Mouse (Mus musculus): Measurements from ENCODE around the gene Olfr1220. TPM values are rescaled to one million over a fixed set of nuclear protein-coding genes. Genes with fewer than 3 reads are reported as not detected.

Olfr1220 gene
- not detected in 2 replicates for polyA plus RNA-seq (2014; fragmentation: Nextera tagmentation; extraction: Ambion mirVana)

DNA sequence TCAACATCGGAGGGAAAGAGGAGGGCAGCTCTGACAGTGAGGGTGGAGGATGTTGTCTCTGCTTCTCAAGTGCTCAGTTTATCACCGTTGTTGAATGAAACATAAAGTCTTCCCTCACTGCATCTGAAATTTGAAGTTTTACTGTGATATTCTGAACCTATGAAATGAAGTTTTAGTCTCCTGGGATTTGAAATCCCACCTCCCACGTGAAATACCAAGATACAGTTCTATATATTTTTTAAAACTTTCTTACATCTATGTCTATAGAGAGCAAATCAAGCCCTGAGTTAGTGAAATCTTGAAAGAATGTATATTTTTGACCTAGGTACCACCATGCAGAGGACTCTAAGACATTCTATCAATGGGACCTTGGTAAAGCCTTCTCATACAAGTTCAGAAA lies at the start of gene Olfr1220:
Gene Olfr1220 (minus strand): TSS at position 101 of the 400 bp plus-strand sequence.
- TF ChIP-seq CTCF (IDR thresholded peaks at IDR 0.05; ENCODE audit: low read depth): no peak
- DNase-seq (no peak), ATAC-seq (ENCODE audit: insufficient read depth) (no peak)
- Histone ChIP-seq H3K27ac (ENCODE audit: low read depth) (no peak within 1 kb of the TSS), H3K27me3 (ENCODE audit: insufficient read depth, low read length) (no peaks in the 10 kb centered on the region), H3K4me3 (ENCODE audit: low read depth, low read length) (no peak within 1 kb of the TSS), H3K9ac (no peak within 1 kb of the TSS), H3K4me1 (ENCODE audit: insufficient read depth) (no peaks in the 10 kb centered on the region), H3K36me3 (ENCODE audit: insufficient read depth) (no peaks in the 10 kb centered on the region), H3K9me3 (ENCODE audit: low read depth, low read length) (no peaks in the 10 kb centered on the region), H3K4me2 (no peak within 1 kb of the TSS)
- WGBS: 76% methylated on average over 3 of the region's 3 CpGs

DNA sequence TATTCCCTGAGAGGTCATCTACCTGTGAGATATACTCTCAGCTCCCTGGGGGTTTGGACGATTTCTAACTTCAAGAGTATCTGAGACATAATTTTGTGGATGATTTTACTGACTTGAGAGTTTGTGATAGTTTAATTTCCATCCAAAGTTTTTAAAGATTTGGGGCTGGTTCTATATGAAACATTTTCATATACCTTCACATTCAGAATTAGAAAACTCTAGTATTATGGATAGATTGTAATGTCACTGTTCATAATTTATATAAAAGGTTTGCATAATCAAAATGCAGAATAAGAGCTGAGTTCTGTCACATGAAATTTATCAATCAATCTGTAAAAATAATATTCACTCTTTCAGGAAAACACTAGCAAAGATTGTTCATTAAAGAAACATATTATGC lies 44.8 kb upstream of the Olfr1220 start, which contains the start of gene Olfr1223:
Gene Olfr1223 (minus strand): TSS at position 101 of the 400 bp plus-strand sequence.
- Histone ChIP-seq H3K4me3 (ENCODE audit: low read depth, low read length) (no peak within 1 kb of the TSS), H3K9ac (no peak within 1 kb of the TSS), H3K27me3 (ENCODE audit: insufficient read depth, low read length) (no peaks in the 10 kb centered on the region), H3K36me3 (ENCODE audit: insufficient read depth) (no peaks in the 10 kb centered on the region), H3K27ac (ENCODE audit: low read depth) (no peak within 1 kb of the TSS), H3K4me1 (ENCODE audit: insufficient read depth) (no peaks in the 10 kb centered on the region), H3K9me3 (ENCODE audit: low read depth, low read length) (no peaks in the 10 kb centered on the region), H3K4me2 (no peak within 1 kb of the TSS)
- no peak for ATAC-seq (ENCODE audit: insufficient read depth)
- TF ChIP-seq CTCF (IDR thresholded peaks at IDR 0.05; ENCODE audit: low read depth): no peak
- 67% methylated on average over 1 of the region's 1 CpGs for WGBS
- DNase-seq: no peak

- H3K9me3 ChIP-seq (ENCODE audit: low read depth, low read length): no peaks in the 10 kb centered on the region
- H3K36me3 ChIP-seq (ENCODE audit: insufficient read depth): no peaks in the 10 kb centered on the region
- no peak for TF ChIP-seq CTCF (IDR thresholded peaks at IDR 0.05; ENCODE audit: low read depth)
- H3K27ac ChIP-seq (ENCODE audit: low read depth): no peak within 1 kb of the TSS
- ATAC-seq (ENCODE audit: insufficient read depth) (no peak), DNase-seq (no peak)
- no peak within 1 kb of the TSS for H3K4me3 ChIP-seq (ENCODE audit: low read depth, low read length)
- no peak within 1 kb of the TSS for H3K9ac ChIP-seq
- H3K27me3 ChIP-seq (ENCODE audit: insufficient read depth, low read length): no peaks in the 10 kb centered on the region
- H3K4me1 ChIP-seq (ENCODE audit: insufficient read depth): no peaks in the 10 kb centered on the region
- no peak within 1 kb of the TSS for H3K4me2 ChIP-seq
- 40% methylated on average over 3 of the region's 3 CpGs for WGBS
Measured at GRCm38 (mm10) chr2:89132954-89133353, 26.3 kb upstream of the Olfr1220 start, which contains the start of gene Olfr1222. TSS of gene Olfr1222 (minus strand) at chr2:89133054.

DNA sequence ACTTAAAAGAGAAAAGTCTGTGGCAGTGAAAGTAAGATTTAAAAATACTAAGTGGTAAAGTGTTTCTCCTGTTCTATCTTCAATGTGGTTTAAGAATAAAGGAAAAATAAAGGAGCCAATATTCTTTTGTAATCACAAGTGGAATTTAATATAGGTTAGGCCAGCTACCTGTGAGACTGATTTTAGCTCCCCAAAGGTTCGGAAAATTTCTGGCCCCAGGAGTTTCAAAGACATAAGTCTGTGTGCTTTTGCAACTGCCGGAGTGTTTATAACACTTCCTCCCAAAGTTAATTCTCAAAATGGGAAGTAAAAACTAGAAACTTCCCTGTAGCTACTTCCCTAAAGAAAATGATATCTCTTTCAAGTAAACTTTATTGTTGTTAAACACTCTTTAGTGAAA lies 10.5 kb upstream of the Olfr1220 start, which contains the start of gene Olfr1221:
Gene Olfr1221 (minus strand): TSS at position 101 of the 400 bp plus-strand sequence.
- no peak for DNase-seq
- Histone ChIP-seq H3K4me1 (ENCODE audit: insufficient read depth) (no peaks in the 10 kb centered on the region), H3K4me2 (no peak within 1 kb of the TSS), H3K9ac (no peak within 1 kb of the TSS), H3K27me3 (ENCODE audit: insufficient read depth, low read length) (no peaks in the 10 kb centered on the region), H3K4me3 (ENCODE audit: low read depth, low read length) (no peak within 1 kb of the TSS), H3K36me3 (ENCODE audit: insufficient read depth) (no peaks in the 10 kb centered on the region), H3K9me3 (ENCODE audit: low read depth, low read length) (no peaks in the 10 kb centered on the region), H3K27ac (ENCODE audit: low read depth) (no peak within 1 kb of the TSS)
- ATAC-seq (ENCODE audit: insufficient read depth): no peak
- TF ChIP-seq CTCF (IDR thresholded peaks at IDR 0.05; ENCODE audit: low read depth): no peak
- WGBS: 71% methylated on average over 2 of the region's 2 CpGs

DNA sequence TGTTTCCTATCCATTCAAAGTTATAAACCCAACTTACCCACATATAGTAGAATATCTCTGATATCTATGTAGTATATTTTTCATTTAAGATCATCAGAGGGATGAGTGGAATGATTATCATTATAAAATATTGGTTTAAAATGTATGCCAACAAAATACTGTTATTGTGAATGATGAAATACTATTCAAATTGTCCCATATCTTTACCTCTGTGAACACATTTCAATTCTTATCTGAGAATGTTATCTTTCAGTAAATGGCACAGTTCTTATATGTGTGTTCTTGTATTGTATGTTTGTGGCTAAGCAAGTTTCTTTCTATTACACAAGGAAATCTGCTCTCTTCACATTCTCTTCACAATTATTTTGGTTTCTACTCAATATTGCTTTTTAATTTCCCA lies 984 bp downstream of the Olfr1220 start:
- no peaks in the 10 kb centered on the region for H3K27me3 ChIP-seq (ENCODE audit: insufficient read depth, low read length)
- ATAC-seq (ENCODE audit: insufficient read depth): no peak
- H3K27ac ChIP-seq (ENCODE audit: low read depth): no peak overlapping the region
- H3K9me3 ChIP-seq (ENCODE audit: low read depth, low read length): no peaks in the 10 kb centered on the region
- no peak overlapping the region for H3K4me2 ChIP-seq
- H3K4me3 ChIP-seq (ENCODE audit: low read depth, low read length): no peak overlapping the region
- TF ChIP-seq CTCF (IDR thresholded peaks at IDR 0.05; ENCODE audit: low read depth): no peak
- H3K4me1 ChIP-seq (ENCODE audit: insufficient read depth): no peaks in the 10 kb centered on the region
- DNase-seq: no peak
- H3K36me3 ChIP-seq (ENCODE audit: insufficient read depth): no peaks in the 10 kb centered on the region
- no peak overlapping the region for H3K9ac ChIP-seq

- Histone ChIP-seq H3K27me3 (ENCODE audit: insufficient read depth, low read length) (no peaks in the 10 kb centered on the region), H3K4me3 (ENCODE audit: low read depth, low read length) (no peak overlapping the region), H3K27ac (ENCODE audit: low read depth) (no peak overlapping the region), H3K9me3 (ENCODE audit: low read depth, low read length) (no peaks in the 10 kb centered on the region), H3K4me1 (ENCODE audit: insufficient read depth) (no peaks in the 10 kb centered on the region), H3K36me3 (ENCODE audit: insufficient read depth) (no peaks in the 10 kb centered on the region), H3K9ac (no peak overlapping the region), H3K4me2 (no peak overlapping the region)
- no peak for ATAC-seq (ENCODE audit: insufficient read depth)
- WGBS: 92% methylated on average over 1 of the region's 1 CpGs
- TF ChIP-seq CTCF (IDR thresholded peaks at IDR 0.05; ENCODE audit: low read depth): no peak
- no peak for DNase-seq
Measured at GRCm38 (mm10) chr2:89093848-89094247, 12.8 kb downstream of the Olfr1220 start.

DNA sequence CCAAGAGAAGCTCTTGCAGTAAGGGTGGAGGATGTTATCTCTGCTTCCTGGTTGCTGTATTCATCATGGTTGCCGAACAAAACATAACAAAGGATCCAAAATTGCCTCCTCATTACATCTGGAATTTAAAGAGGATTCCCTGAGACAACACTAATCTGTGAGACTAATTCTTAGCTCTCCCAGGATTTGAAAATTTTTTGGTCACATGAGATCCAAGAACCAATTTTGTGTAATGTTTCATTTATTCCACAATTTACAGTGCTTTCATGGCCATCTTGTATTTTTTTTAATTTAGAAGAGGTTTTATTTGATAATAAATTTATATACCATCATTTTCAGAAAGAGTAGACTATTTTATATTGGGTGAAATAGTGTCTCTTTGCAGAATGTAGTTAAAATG lies 23.2 kb downstream of the Olfr1220 start, which contains the start of gene Olfr1219:
Gene Olfr1219 (minus strand): TSS at position 101 of the 400 bp plus-strand sequence.
- DNase-seq: no peak
- Histone ChIP-seq H3K4me3 (ENCODE audit: low read depth, low read length) (no peak within 1 kb of the TSS), H3K9me3 (ENCODE audit: low read depth, low read length) (no peaks in the 10 kb centered on the region), H3K27ac (ENCODE audit: low read depth) (no peak within 1 kb of the TSS), H3K36me3 (ENCODE audit: insufficient read depth) (no peaks in the 10 kb centered on the region), H3K27me3 (ENCODE audit: insufficient read depth, low read length) (no peaks in the 10 kb centered on the region), H3K9ac (no peak within 1 kb of the TSS), H3K4me2 (no peak within 1 kb of the TSS), H3K4me1 (ENCODE audit: insufficient read depth) (no peaks in the 10 kb centered on the region)
- no peak for ATAC-seq (ENCODE audit: insufficient read depth)
- 56% methylated on average over 1 of the region's 1 CpGs for WGBS
- no peak for TF ChIP-seq CTCF (IDR thresholded peaks at IDR 0.05; ENCODE audit: low read depth)

GRCm38 (mm10) chr2:89081487-89081886 lies 25.1 kb downstream of the Olfr1220 start:
- H3K4me2 ChIP-seq: no peak overlapping the region
- DNase-seq: no peak
- no peak overlapping the region for H3K27ac ChIP-seq (ENCODE audit: low read depth)
- TF ChIP-seq CTCF (IDR thresholded peaks at IDR 0.05; ENCODE audit: low read depth): no peak
- no peaks in the 10 kb centered on the region for H3K36me3 ChIP-seq (ENCODE audit: insufficient read depth)
- no peaks in the 10 kb centered on the region for H3K4me1 ChIP-seq (ENCODE audit: insufficient read depth)
- H3K9ac ChIP-seq: no peak overlapping the region
- no peak for ATAC-seq (ENCODE audit: insufficient read depth)
- no peaks in the 10 kb centered on the region for H3K9me3 ChIP-seq (ENCODE audit: low read depth, low read length)
- no peak overlapping the region for H3K4me3 ChIP-seq (ENCODE audit: low read depth, low read length)
- no peaks in the 10 kb centered on the region for H3K27me3 ChIP-seq (ENCODE audit: insufficient read depth, low read length)
